Mouse (Mus musculus): ENCODE data around the gene Gprc5a. TPM values are rescaled to one million over a fixed set of nuclear protein-coding genes. Genes with fewer than 3 reads are reported as not detected.

Gene Gprc5a
- total RNA-seq, 1 experiment from 2014 or later = 0.67 TPM

DNA sequence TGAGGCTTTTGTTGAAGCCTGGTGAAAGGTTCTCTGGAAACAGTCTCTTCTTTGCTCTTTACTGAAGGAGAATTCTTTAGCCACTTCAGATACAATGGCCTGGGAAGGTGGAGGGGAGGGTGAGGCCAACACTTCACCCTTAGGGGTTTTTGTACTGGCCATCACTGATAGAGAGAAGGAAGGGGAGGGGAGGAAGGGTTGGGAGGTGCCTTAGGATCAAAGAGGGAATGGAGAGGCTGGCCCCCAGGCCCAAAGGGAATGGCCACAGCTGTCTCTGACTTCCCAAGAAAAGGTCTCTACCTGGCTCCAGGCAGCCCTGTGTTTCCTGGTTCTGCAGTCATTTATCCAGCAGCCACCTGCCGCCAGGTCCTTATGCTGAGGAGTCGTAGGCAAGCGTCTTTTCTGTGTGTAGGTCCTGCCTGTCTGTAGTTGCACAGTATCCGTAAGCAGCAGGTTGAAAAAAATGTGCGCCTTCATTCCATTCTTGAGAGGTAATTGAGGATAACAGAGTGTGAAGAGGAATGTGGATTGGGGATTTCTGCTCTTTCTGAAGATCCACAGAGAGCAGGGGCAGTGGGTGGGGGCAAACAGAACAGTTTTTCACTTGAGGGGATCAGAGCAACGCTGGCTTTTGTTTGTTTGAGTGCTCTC lies 1.5 kb downstream of the Gprc5a start:
- ATAC-seq (replicated peaks; ENCODE audit: insufficient number of reproducible peaks, low FRiP score, low TSS enrichment, poor library complexity, severe bottlenecking) = no peak

DNA sequence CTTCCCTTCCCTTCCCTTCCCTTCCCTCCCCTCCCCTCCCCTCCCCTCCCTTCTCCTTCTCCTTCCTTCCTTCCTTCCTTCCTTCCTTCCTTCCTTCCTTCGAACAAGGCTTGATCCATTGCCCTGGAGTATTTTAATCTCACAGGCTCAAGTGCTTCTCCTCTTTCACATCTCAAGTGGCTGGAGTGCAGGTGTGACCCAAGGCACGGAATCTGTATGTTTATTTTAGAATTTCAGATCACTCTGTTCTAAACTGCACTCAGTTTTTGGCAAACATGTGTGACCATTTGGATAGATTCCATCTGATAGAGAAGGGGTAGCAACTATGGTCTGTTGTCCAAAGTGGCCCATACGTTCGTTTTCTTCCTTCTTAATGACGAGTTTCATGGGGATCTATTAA lies 2.8 kb downstream of the Gprc5a start:
- ATAC-seq (replicated peaks; ENCODE audit: insufficient number of reproducible peaks, low FRiP score, low TSS enrichment, poor library complexity, severe bottlenecking) = no peak

GRCm38 (mm10) chr6:135069856-135070255 lies 4.4 kb downstream of the Gprc5a start:
- no peak for ATAC-seq (replicated peaks; ENCODE audit: insufficient number of reproducible peaks, low FRiP score, low TSS enrichment, poor library complexity, severe bottlenecking)

DNA sequence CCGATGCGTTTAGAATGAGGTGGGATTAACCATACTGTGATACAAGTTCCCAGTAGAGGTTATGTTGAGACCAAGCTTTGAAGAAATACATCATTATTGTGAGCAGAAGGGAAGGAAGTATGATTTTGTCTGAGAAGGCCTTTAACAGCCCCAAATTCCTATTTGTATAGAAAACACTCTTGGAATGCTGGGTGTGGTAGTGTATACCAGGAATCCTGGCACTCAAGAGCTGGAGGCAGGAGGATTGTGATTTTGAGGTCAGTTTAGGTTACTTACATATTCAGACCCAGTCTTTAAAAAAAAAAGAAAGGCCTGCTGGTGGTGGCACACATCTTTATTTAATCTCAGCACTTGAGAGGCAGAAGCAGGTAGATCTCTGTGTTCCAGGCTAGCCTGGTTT lies 4.9 kb downstream of the Gprc5a start:
- ATAC-seq (replicated peaks; ENCODE audit: insufficient number of reproducible peaks, low FRiP score, low TSS enrichment, poor library complexity, severe bottlenecking) = no peak

DNA sequence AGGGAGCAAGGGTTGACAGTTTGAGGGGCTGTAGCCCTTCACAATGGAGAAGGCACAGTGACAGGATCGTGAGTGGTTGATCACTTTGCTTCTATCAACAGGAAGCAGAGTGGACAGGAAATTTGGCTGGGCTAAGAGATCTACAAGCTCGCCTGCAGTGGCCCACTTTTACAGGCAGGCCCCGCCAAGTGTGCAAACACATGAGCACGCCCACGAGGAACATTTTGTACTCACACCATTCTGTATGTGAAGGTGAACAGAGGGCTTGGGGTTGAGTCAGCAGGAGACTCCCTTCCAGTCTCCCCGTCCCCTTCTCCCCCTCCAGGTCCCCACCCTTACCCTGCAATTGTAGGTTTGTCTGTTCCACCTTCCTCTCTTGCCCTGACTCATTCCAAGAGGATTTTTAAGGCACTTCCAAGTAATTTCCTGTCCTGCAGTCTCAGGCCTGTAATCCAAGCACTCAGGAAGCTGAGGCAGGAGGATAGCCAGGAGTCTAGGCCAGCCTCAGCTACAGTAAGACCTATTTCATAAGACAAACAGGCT lies 9.0 kb downstream of the Gprc5a start:
- no peak for ATAC-seq (replicated peaks; ENCODE audit: insufficient number of reproducible peaks, low FRiP score, low TSS enrichment, poor library complexity, severe bottlenecking)

DNA sequence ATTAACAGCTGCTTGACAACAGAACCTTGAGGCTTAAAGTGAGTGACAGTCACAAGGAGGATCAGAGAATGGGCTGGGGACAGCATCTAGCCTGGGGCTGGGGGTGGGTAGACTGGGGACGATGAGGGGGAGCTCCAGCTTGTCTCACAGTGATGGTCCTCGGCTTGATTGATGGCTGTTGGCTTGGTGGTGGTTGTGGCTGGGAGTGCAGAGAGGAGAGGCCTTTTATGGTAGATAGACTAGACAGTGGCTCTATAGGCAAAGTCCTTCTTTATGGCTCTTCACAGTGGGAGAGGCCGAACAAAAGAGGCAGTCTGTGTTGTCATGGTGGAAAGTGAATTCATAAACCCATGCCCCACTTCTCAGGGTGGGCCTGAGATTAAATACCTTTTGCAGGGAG lies 10.8 kb downstream of the Gprc5a start:
- no peak for ATAC-seq (replicated peaks; ENCODE audit: insufficient number of reproducible peaks, low FRiP score, low TSS enrichment, poor library complexity, severe bottlenecking)

GRCm38 (mm10) chr6:135078420-135078819 lies 13.0 kb downstream of the Gprc5a start:
- ATAC-seq (replicated peaks; ENCODE audit: insufficient number of reproducible peaks, low FRiP score, low TSS enrichment, poor library complexity, severe bottlenecking) = no peak

GRCm38 (mm10) chr6:135083991-135084502 lies 18.6 kb downstream of the Gprc5a start:
- no peak for ATAC-seq (replicated peaks; ENCODE audit: insufficient number of reproducible peaks, low FRiP score, low TSS enrichment, poor library complexity, severe bottlenecking)

GRCm38 (mm10) chr6:135085703-135086102 lies 20.3 kb downstream of the Gprc5a start:
- ATAC-seq (replicated peaks; ENCODE audit: insufficient number of reproducible peaks, low FRiP score, low TSS enrichment, poor library complexity, severe bottlenecking) = no peak

- ATAC-seq (replicated peaks; ENCODE audit: insufficient number of reproducible peaks, low FRiP score, low TSS enrichment, poor library complexity, severe bottlenecking) = peak; percentile 64
Measured at GRCm38 (mm10) chr6:135087721-135088451, 22.4 kb downstream of the Gprc5a start.

- no peak for ATAC-seq (replicated peaks; ENCODE audit: insufficient number of reproducible peaks, low FRiP score, low TSS enrichment, poor library complexity, severe bottlenecking)
Measured at GRCm38 (mm10) chr6:135089786-135090185, 24.3 kb downstream of the Gprc5a start.

DNA sequence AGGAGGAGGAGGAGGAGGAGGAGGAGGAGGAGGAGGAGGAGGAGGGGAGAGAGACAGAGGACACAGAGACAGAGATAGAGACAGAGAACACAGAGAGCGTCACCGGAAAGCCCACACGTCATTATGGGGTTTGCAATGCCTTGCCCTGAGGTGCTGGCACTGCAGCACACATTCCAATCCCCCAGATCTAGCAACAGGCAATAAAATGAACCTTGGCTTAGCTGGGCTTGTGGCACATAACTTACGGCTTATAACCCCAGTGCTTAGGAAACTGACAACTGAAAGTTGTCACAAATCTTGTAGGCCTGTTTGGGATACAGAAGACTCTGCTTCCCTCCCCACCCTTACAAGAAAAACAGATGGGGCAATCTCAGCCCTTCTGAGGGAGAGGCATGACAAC lies 25.2 kb downstream of the Gprc5a start:
- no peak for ATAC-seq (replicated peaks; ENCODE audit: insufficient number of reproducible peaks, low FRiP score, low TSS enrichment, poor library complexity, severe bottlenecking)

GRCm38 (mm10) chr6:135092798-135093470 lies 27.5 kb downstream of the Gprc5a start:
- no peak for ATAC-seq (replicated peaks; ENCODE audit: insufficient number of reproducible peaks, low FRiP score, low TSS enrichment, poor library complexity, severe bottlenecking)

- no peak for ATAC-seq (replicated peaks; ENCODE audit: insufficient number of reproducible peaks, low FRiP score, low TSS enrichment, poor library complexity, severe bottlenecking)
Measured at GRCm38 (mm10) chr6:135100787-135101472, 35.5 kb downstream of the Gprc5a start.

- no peak for ATAC-seq (replicated peaks; ENCODE audit: insufficient number of reproducible peaks, low FRiP score, low TSS enrichment, poor library complexity, severe bottlenecking)
Measured at GRCm38 (mm10) chr6:135102736-135103303, 37.4 kb downstream of the Gprc5a start.

GRCm38 (mm10) chr6:135107014-135107413 lies 41.6 kb downstream of the Gprc5a start:
- ATAC-seq (replicated peaks; ENCODE audit: insufficient number of reproducible peaks, low FRiP score, low TSS enrichment, poor library complexity, severe bottlenecking) = no peak

DNA sequence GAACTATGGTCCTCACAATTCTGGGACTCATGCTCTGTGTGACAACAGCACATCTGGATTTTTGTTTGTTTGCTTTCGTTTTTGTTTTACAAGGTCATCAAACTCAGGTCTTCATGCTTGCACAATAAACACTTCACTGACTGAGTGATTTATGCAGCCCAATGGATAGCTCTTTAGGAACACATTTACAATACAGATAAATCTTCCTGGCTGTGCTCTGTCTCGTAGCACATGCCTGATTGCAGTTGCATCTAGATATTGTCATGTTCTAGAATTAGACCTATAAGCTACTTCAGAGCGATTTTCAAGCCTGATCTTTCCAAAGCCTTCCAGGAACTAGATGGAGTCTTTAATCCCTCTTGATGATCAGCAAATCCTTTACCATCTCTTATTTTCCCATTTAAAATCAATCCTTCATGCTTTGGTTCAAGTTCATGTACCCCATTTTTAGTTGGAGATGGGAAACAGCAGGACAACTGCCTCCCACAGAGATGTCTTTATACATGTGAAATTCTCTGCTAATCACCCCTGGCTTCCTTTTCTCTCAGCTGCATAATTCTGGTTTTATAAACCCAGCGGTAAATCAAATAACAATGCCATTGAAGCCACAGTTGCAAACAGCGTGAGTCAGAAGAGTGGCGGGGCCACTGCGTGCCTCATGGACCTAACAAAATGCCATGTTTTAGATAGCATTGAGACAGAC lies 47.1 kb downstream of the Gprc5a start:
- no peak for ATAC-seq (replicated peaks; ENCODE audit: insufficient number of reproducible peaks, low FRiP score, low TSS enrichment, poor library complexity, severe bottlenecking)

- no peak for ATAC-seq (replicated peaks; ENCODE audit: insufficient number of reproducible peaks, low FRiP score, low TSS enrichment, poor library complexity, severe bottlenecking)
Measured at GRCm38 (mm10) chr6:135113114-135113436, 47.6 kb downstream of the Gprc5a start.

Measured in monocyte, adult 5-6 weeks (primary cell).